Mouse (Mus musculus): ENCODE results near the gene Actrt2.

The Actrt2 gene

GRCm38 (mm10) chr4:154637468-154638319 is 30.0 kb downstream of the Actrt2 start:
- DNase-seq: no peak

- no peak for DNase-seq
These were observed 30.9 kb downstream of the Actrt2 start, which contains the start of gene Prdm16 for GRCm38 (mm10) chr4:154636721-154637311. Gene Prdm16, minus strand, starts transcription at chr4:154636873.

- no peak for DNase-seq
These were observed 31.6 kb downstream of the Actrt2 start for GRCm38 (mm10) chr4:154636053-154636433.

- DNase-seq: no peak
These were observed 32.2 kb downstream of the Actrt2 start for GRCm38 (mm10) chr4:154635241-154636052.

- no peak for DNase-seq
These were observed 33.0 kb downstream of the Actrt2 start for GRCm38 (mm10) chr4:154634470-154635240.

- DNase-seq: no peak
These were observed 33.7 kb downstream of the Actrt2 start for GRCm38 (mm10) chr4:154634001-154634400.

- DNase-seq: no peak
These were observed 34.6 kb downstream of the Actrt2 start for GRCm38 (mm10) chr4:154632800-154633764.

GRCm38 (mm10) chr4:154630763-154631162 is 36.9 kb downstream of the Actrt2 start:
- no peak for DNase-seq

- no peak for DNase-seq
These were observed 40.1 kb downstream of the Actrt2 start for GRCm38 (mm10) chr4:154627419-154628142.

- no peak for DNase-seq
These were observed 41.4 kb downstream of the Actrt2 start for GRCm38 (mm10) chr4:154626282-154626681.

GRCm38 (mm10) chr4:154625710-154626109 is 42.0 kb downstream of the Actrt2 start:
- DNase-seq: no peak

- DNase-seq: no peak
These were observed 44.4 kb downstream of the Actrt2 start for GRCm38 (mm10) chr4:154623241-154623640.

GRCm38 (mm10) chr4:154622521-154622920 is 45.1 kb downstream of the Actrt2 start:
- DNase-seq: no peak

Measured in cerebellum, adult 9-10 months (tissue).